Mouse (Mus musculus): ENCODE measurements around the gene Ddah2. TPM values are rescaled to one million over a fixed set of nuclear protein-coding genes. Genes with fewer than 3 reads are reported as not detected.

Ddah2 gene
- total RNA-seq, 2 experiments from 2014 or later: 4.5 to 8.7 TPM

DNA sequence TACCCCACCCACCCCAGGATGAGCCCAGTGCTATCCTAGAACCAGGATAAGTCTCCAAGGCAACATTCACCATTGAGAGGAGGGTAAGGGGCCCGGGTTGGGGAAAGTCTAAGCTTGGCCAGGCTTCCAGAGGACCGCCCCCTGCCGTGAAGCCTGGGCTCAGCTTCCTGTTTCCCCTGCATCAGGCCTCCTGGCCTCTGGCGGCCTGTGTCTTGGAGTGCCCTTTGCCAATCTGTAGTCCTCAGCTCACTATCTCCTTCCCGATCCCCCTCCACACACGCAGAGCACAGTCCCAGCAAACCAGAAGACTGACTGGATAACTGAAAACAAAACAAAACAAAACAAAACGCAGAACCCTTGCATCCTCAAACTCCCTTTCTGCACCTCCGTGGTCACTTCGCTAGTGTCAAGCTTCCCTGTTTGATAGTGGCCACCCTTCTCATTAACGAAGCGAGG, 9.2 kb upstream of the Ddah2 start, which contains the start of gene Clic1:
Clic1 (plus strand) TSS at position 406 of the 456 bp plus-strand sequence.
- DNase-seq (ENCODE audit: low spot score): no peak

GRCm38 (mm10) chr17:35050126-35050750, 8.6 kb upstream of the Ddah2 start:
- DNase-seq (ENCODE audit: low spot score): peak; percentile 69

DNA sequence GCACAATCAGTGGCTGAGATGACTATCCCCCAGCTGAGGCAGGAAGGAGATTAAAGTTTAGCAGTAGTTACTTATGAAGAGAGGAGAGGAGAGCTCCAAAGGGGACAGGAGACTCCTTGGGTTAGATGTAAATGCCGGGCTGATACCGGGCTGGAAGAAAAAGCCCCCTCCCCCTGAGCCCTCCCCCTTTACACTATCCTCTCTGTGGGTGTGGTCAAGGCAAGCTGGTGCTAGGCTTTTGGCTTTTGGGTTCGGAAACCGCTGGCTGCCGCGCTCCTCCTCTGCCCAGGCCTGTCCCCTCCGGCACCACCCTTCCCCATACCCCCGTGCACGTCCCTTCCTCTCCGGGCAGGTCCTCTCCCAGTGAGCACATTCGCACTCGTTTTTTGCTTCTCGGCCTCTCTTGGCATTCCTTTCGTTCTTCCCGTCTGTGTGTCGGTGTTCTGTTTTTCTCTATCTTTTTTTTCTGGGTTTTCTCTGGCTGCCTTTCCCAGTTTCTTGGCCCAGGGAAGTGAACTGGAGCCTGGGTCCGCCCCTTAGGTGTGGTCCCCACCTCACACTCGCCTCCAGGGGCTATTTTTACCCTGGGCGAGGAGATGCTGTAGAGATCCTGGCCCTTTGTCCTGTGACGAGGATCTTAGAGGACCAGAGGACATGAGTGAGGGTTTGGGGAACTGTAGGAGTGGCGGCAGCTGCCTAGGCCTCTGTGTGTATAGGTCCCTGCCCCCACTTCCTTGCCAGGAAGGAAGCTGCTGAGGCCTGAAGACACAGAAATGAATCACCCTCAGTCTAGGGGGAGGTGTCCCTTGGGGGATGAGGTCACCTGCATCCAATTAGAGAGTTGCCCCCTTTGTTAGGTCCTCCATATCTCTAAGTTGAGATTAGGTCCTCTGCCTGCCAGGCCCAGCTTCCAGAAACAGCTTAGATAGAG, 7.4 kb upstream of the Ddah2 start:
- DNase-seq (ENCODE audit: low spot score): peak; percentile 61

GRCm38 (mm10) chr17:35052271-35052798, 6.5 kb upstream of the Ddah2 start:
- no peak for DNase-seq (ENCODE audit: low spot score)

GRCm38 (mm10) chr17:35055691-35056495, 2.9 kb upstream of the Ddah2 start:
- DNase-seq (ENCODE audit: low spot score): no peak

DNA sequence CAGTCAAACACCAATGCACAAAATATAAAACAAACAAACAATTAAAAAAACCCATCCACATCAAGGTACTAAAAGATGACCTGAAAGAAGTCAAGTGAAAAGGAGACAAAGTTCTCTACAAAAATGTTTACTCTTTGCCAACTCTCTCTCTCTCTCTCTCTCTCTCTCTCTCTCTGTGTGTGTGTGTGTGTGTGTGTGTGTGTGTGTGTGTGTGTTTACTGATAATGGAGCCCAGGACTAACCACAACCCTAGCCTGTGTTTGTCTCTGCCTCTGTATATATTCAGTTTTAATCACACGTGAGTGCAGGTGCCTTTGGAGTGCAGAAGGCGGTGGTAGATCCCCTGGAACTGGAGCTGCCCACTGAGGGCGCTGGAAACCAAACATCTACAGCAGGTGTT, 1.7 kb upstream of the Ddah2 start:
- no peak for DNase-seq (ENCODE audit: low spot score)

- DNase-seq (ENCODE audit: low spot score): no peak
Observed at GRCm38 (mm10) chr17:35058316-35058715, 519 bp upstream of the Ddah2 start.

- DNase-seq (ENCODE audit: low spot score): no peak
Observed at GRCm38 (mm10) chr17:35060071-35060470, 1.2 kb downstream of the Ddah2 start.

GRCm38 (mm10) chr17:35060737-35061297, 2.0 kb downstream of the Ddah2 start:
- DNase-seq (ENCODE audit: low spot score): no peak

DNA sequence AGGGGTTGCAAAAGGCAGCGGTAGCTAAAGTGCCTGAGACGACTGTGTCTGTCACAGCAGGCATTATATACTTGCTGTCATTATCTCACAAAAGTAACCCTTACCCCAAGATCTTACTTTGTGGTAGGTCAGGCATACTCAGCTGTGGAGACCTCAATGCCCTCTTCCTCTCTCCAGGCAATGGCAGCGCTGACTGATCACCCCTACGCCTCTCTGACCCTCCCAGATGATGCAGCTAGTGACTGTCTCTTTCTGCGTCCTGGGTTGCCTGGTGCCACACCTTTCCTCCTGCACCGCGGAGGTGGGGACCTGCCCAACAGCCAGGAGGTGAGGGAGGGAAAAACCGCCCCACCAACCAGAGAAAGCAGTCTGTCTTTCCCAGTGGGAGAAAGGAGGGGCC, 2.5 kb downstream of the Ddah2 start:
- no peak for DNase-seq (ENCODE audit: low spot score)

GRCm38 (mm10) chr17:35063466-35063865, 4.6 kb downstream of the Ddah2 start:
- no peak for DNase-seq (ENCODE audit: low spot score)

DNA sequence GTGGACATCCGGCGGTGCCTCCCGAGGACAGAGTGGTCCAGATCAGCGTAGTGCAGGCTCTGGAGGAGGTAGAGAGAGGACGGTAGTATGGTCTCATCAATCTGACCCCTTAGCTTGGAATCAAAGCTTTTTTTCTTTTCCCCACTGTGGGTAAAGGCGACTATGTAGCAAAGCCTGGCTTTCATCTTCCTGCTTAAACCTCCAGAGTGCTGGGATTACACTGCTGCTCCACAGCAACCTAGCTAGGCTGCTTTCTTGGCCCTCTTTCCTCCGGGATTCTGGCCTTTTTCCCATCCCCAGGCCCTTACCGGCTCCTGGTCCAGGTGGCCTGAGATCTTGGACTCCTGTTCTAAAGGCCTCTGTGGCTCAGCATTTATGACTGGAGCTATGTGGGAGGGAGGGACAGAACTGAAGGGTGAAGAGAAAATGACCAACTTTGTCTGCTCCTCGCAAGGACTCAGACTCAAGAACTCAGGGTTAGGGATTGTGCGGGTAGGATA, 5.6 kb downstream of the Ddah2 start:
- no peak for DNase-seq (ENCODE audit: low spot score)

GRCm38 (mm10) chr17:35064951-35065947, 6.4 kb downstream of the Ddah2 start, which contains the start of gene Ly6g6c:
TSS of gene Ly6g6c (plus strand) at chr17:35065388.
- no peak for DNase-seq (ENCODE audit: low spot score)

DNA sequence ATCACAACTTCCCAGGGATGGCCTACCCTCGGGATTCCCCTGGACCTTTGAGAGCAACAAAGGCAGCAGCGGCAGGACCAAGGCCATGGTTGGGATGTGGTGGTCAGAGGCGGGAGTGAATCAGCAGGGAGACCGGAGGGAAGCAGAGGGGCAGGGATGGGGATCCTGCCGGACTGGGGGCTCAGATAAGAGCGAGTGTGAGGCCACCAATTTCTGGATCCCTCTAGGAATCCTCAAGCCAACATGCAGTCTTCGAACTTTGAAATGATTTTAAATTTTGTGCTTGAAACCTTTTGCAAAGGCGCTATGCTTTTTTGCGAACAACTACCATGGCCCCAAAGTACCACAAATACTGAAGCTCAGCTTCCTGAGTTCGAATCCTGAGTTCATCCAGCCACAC, 7.2 kb downstream of the Ddah2 start, which contains the start of gene Mpig6b:
Mpig6b (minus strand) TSS at position 101 of the 400 bp plus-strand sequence.
- DNase-seq (ENCODE audit: low spot score): no peak

GRCm38 (mm10) chr17:35068213-35068914, 9.5 kb downstream of the Ddah2 start:
- no peak for DNase-seq (ENCODE audit: low spot score)

DNA sequence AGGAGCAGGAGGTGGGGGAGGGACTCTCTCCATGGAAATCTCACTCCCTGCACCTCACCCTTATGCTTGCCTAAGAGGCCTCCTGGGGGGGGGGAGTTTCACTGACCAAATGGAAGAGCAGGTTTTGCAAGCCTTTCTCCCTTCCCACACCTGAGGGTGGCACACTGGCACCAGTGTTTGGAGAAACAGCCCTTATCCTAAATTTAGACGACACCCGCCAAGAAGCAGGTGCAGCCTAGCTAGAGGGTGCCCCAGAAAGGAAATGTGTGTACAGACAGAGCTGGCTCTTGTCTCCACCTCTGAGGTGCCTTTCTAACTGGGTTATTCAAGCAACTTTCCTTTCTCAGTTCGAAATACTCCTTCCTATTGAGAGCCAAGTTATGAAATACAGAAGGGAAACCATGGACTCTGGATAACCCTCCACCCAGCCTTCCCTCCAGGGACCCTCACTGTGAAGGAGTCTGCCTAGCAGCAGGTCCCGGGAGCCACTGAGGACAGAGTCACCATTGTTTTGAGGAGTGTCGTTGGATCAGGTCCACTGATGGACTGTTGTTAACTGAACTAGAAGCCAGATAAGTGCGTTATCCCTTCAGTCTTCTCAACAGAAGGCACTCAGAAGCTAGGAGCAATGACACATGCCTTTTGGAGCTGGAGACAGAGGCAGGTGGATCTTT, 11.9 kb downstream of the Ddah2 start:
- DNase-seq (ENCODE audit: low spot score): peak; percentile 54

- no peak for DNase-seq (ENCODE audit: low spot score)
Observed at GRCm38 (mm10) chr17:35071454-35071853, 12.6 kb downstream of the Ddah2 start.

- DNase-seq (ENCODE audit: low spot score): no peak
Observed at GRCm38 (mm10) chr17:35074097-35074496, 15.3 kb downstream of the Ddah2 start.
